Mouse (Mus musculus) myocyte (in vitro differentiated cells): ENCODE measurements at regions not wholly inside any gene's neighbourhood (a gene's known extent, or its start where the extent isn't known, plus 50 kb on each side); places are given as distances from the start of the nearest gene placed in this dataset.

ENCODE experiments used
- H3K27me3 ChIP-seq: one replicate; pipeline ENCODE4 v1.6.1; 2011; ENCODE audit not compliant: control insufficient read depth, insufficient read depth, insufficient read length
- H3K36me3 ChIP-seq: one replicate; pipeline ENCODE4 v1.6.1; 2011; ENCODE audit not compliant: control insufficient read depth, insufficient read depth
- H3K4me2 ChIP-seq: one replicate; pipeline ENCODE4 v1.6.1; 2011; ENCODE audit warnings: low read depth, control low read depth
- H3K4me3 ChIP-seq: one replicate; pipeline ENCODE4 v1.5.1; 2011; ENCODE audit warnings: mild to moderate bottlenecking, control low read depth, moderate library complexity
- H3K79me2 ChIP-seq: one replicate; pipeline ENCODE4 v1.6.1; 2011; ENCODE audit not compliant: control insufficient read depth, insufficient read depth
- H3ac ChIP-seq: one replicate; pipeline ENCODE4 v1.6.1; 2011; ENCODE audit not compliant: control insufficient read depth, insufficient read length
- CEBPB ChIP-seq: IDR thresholded peaks from 2 replicates; pipeline ENCODE4 v1.6.1; 2011; ENCODE audit warnings: mild to moderate bottlenecking, moderate library complexity; ENCODE audit not compliant: poor library complexity, insufficient read depth, severe bottlenecking
- E2F4 ChIP-seq: IDR thresholded peaks from one replicate; pipeline ENCODE4 v1.6.1; 2011; ENCODE audit warnings: mild to moderate bottlenecking, control low read depth, moderate library complexity; ENCODE audit not compliant: insufficient read depth
- MAX ChIP-seq: IDR thresholded peaks from one replicate; pipeline ENCODE4 v1.6.1; 2011; ENCODE audit warnings: low read depth, mild to moderate bottlenecking, control low read depth
- MYOD1 ChIP-seq, 3 experiments: IDR thresholded peaks; one replicate each; pipeline ENCODE4 v1.6.1; 2011; ENCODE audit warnings: control low read depth in 2 of 3, low read depth in 2 of 3, mild to moderate bottlenecking in 2 of 3, moderate library complexity in 1 of 3; ENCODE audit not compliant: insufficient read length in 2 of 3, control insufficient read depth in 1 of 3
- MYOG ChIP-seq, 3 experiments: IDR thresholded peaks; one replicate each; pipeline ENCODE4 v1.6.1; 2011; ENCODE audit warnings: control low read depth in 2 of 3, low read depth in 2 of 3, mild to moderate bottlenecking in 2 of 3; ENCODE audit not compliant: insufficient read length in 2 of 3, control insufficient read depth in 1 of 3, insufficient read depth in 1 of 3
- POLR2A ChIP-seq: IDR thresholded peaks from one replicate; pipeline ENCODE4 v1.6.1; 2011; ENCODE audit warnings: low read depth, mild to moderate bottlenecking, control low read depth, moderate library complexity; ENCODE audit not compliant: insufficient read length
- POLR2AphosphoS2 ChIP-seq: IDR thresholded peaks from one replicate; pipeline ENCODE4 v1.6.1; 2011; ENCODE audit warnings: low read depth, control low read depth; ENCODE audit not compliant: insufficient read length
- REST ChIP-seq: IDR thresholded peaks from one replicate; pipeline ENCODE4 v1.6.1; 2011; ENCODE audit warnings: mild to moderate bottlenecking, control low read depth, moderate library complexity; ENCODE audit not compliant: insufficient read depth, insufficient read length
- SRF ChIP-seq: IDR thresholded peaks from one replicate; pipeline ENCODE4 v1.6.1; 2011; ENCODE audit warnings: low read depth; ENCODE audit not compliant: control insufficient read depth, insufficient read length
- TCF12 ChIP-seq: IDR thresholded peaks from one replicate; pipeline ENCODE4 v1.6.1; 2011; ENCODE audit warnings: mild to moderate bottlenecking, control low read depth; ENCODE audit not compliant: poor library complexity, insufficient read depth, severe bottlenecking
- TCF3 ChIP-seq: IDR thresholded peaks from one replicate; pipeline ENCODE4 v1.6.1; 2011; ENCODE audit warnings: low read depth, control low read depth; ENCODE audit not compliant: insufficient read length
- USF1 ChIP-seq: IDR thresholded peaks from one replicate; pipeline ENCODE4 v1.6.1; 2011; ENCODE audit warnings: low read depth, mild to moderate bottlenecking, control low read depth, moderate library complexity

- peak overlapping the region; percentile 36 for H3ac ChIP-seq
- H3K36me3 ChIP-seq, result peaks cover 33% of the 10 kb centered on the region
- H3K27me3 ChIP-seq, result no peaks in the 10 kb centered on the region
- H3K4me2 ChIP-seq, result peak overlapping the region; percentile 97
- TF ChIP-seq POLR2AphosphoS2 (peak; percentile 82), MYOG (IDR thresholded peaks at IDR 0.05; ENCODE audit: control insufficient read depth in 1 of 3, insufficient read depth in 1 of 3, insufficient read length in 2 of 3, low read depth in 2 of 3) (peak in 2 of 3 experiments; percentile 86 to 93), REST (no peak), USF1 (peak; percentile 93), POLR2A (peak; percentile 77), MAX (no peak), MYOD1 (IDR thresholded peaks at IDR 0.05; ENCODE audit: control insufficient read depth in 1 of 3, insufficient read length in 2 of 3, low read depth in 2 of 3) (peak in 2 of 3 experiments; percentile 81 to 84)
- peaks cover 100% of the 10 kb centered on the region for H3K79me2 ChIP-seq
- H3K4me3 ChIP-seq, result peak overlapping the region; percentile 95
Measured at GRCm38 (mm10) chr15:85677855-85678254, 56.9 kb upstream of the Ppara start.

GRCm38 (mm10) chr15:85678351-85678895, 56.4 kb upstream of the Ppara start:
- no peaks in the 10 kb centered on the region for H3K27me3 ChIP-seq

GRCm38 (mm10) chr15:85678981-85679708, 55.6 kb upstream of the Ppara start:
- peaks cover 35% of the 10 kb centered on the region for H3K36me3 ChIP-seq
- peak overlapping the region; percentile 95 for H3K4me3 ChIP-seq
- peak overlapping the region; percentile 36 for H3ac ChIP-seq
- no peaks in the 10 kb centered on the region for H3K27me3 ChIP-seq
- peaks cover 100% of the 10 kb centered on the region for H3K79me2 ChIP-seq
- TF ChIP-seq TCF3 (no peak), TCF12 (no peak), USF1 (no peak), MAX (no peak), POLR2AphosphoS2 (peak; percentile 96), MYOD1 (IDR thresholded peaks at IDR 0.05; ENCODE audit: control insufficient read depth in 1 of 3, insufficient read length in 2 of 3, low read depth in 2 of 3) (peak in 1 of 3 experiments; percentile 2), POLR2A (peak; percentile 71)
- H3K4me2 ChIP-seq, result peak overlapping the region; percentile 97

More at GRCm38 (mm10) chr15:85678351-85678895, 56.4 kb upstream of the Ppara start:
- Histone ChIP-seq H3K36me3 (peaks cover 33% of the 10 kb centered on the region), H3K79me2 (peaks cover 100% of the 10 kb centered on the region), H3K4me3 (peak overlapping the region; percentile 95), H3K4me2 (peak overlapping the region; percentile 97), H3ac (peak overlapping the region; percentile 36)
- peak; percentile 82 for TF ChIP-seq POLR2AphosphoS2
- TF ChIP-seq POLR2A, result peak; percentile 53
- TF ChIP-seq REST, result no peak

GRCm38 (mm10) chr15:85679864-85680428, 54.8 kb upstream of the Ppara start:
- peaks cover 100% of the 10 kb centered on the region for H3K79me2 ChIP-seq
- peak; percentile 48 for TF ChIP-seq POLR2A
- no peak for TF ChIP-seq USF1
- peaks cover 34% of the 10 kb centered on the region for H3K36me3 ChIP-seq
- H3K27me3 ChIP-seq, result no peaks in the 10 kb centered on the region
- H3K4me3 ChIP-seq, result peak overlapping the region; percentile 95
- H3ac ChIP-seq, result peak overlapping the region; percentile 36
- peak overlapping the region; percentile 97 for H3K4me2 ChIP-seq

- H3K4me2 ChIP-seq, result peak overlapping the region; percentile 97
- H3K27me3 ChIP-seq, result no peaks in the 10 kb centered on the region
- peaks cover 100% of the 10 kb centered on the region for H3K79me2 ChIP-seq
- peaks cover 35% of the 10 kb centered on the region for H3K36me3 ChIP-seq
- H3K4me3 ChIP-seq, result peak overlapping the region; percentile 95
- peak overlapping the region; percentile 36 for H3ac ChIP-seq
- no peak for TF ChIP-seq MAX
- TF ChIP-seq CEBPB, result no peak
- no peak for TF ChIP-seq REST
- TF ChIP-seq E2F4, result no peak
- no peak for TF ChIP-seq MYOD1 (IDR thresholded peaks at IDR 0.05; ENCODE audit: control insufficient read depth in 1 of 3, insufficient read length in 2 of 3, low read depth in 2 of 3)
- TF ChIP-seq TCF3, result no peak
- TF ChIP-seq POLR2A, result peak; percentile 44
- no peak for TF ChIP-seq SRF
- peak; percentile 75 for TF ChIP-seq POLR2AphosphoS2
- no peak for TF ChIP-seq TCF12
- TF ChIP-seq MYOG (IDR thresholded peaks at IDR 0.05; ENCODE audit: control insufficient read depth in 1 of 3, insufficient read depth in 1 of 3, insufficient read length in 2 of 3, low read depth in 2 of 3), result peak in 1 of 3 experiments; percentile 15
- no peak for TF ChIP-seq USF1
Measured at GRCm38 (mm10) chr15:85680460-85681224, 54.1 kb upstream of the Ppara start.
